Mouse (Mus musculus) cerebellum, adult 18-20 months (tissue): ENCODE results near the gene Ranbp1.
"Not testable (repeated sequence)": the region's sequence is repeated elsewhere in the genome, so short reads cannot be mapped to it uniquely, and the experiment has no call there.

Source experiments
- DNase-seq, 2 experiments: peaks; one replicate each; pipeline ENCODE4 v3.0.0; 2021

Gene Ranbp1

GRCm38 (mm10) chr16:18248433-18249363 is at the start of gene Ranbp1, which contains the start of gene Trmt2a:
Ranbp1 (minus strand) TSS chr16:18248732.
Trmt2a (plus strand) TSS chr16:18248679.
- peak; percentile 98 to 99 for DNase-seq

- not testable (repeated sequence) for DNase-seq
Measured at GRCm38 (mm10) chr16:18289614-18290013, 41.1 kb upstream of the Ranbp1 start.

GRCm38 (mm10) chr16:18289067-18289588 is 40.6 kb upstream of the Ranbp1 start, which contains the start of gene Dgcr8:
Dgcr8 (minus strand) TSS chr16:18289246.
- DNase-seq = peak; percentile 99

- no peak for DNase-seq
Measured at GRCm38 (mm10) chr16:18288581-18289061, 40.1 kb upstream of the Ranbp1 start.

GRCm38 (mm10) chr16:18288166-18288565 is 39.6 kb upstream of the Ranbp1 start:
- peak; percentile 5 to 12 for DNase-seq

- DNase-seq = no peak
Measured at GRCm38 (mm10) chr16:18275166-18275565, 26.6 kb upstream of the Ranbp1 start.

GRCm38 (mm10) chr16:18268182-18268581 is 19.6 kb upstream of the Ranbp1 start:
- no peak for DNase-seq

- DNase-seq = no peak
Measured at GRCm38 (mm10) chr16:18265024-18265423, 16.5 kb upstream of the Ranbp1 start.

GRCm38 (mm10) chr16:18258221-18258620 is 9.7 kb upstream of the Ranbp1 start, which contains the start of gene Gm49776:
Gm49776 (minus strand) TSS chr16:18258321.
- no peak for DNase-seq

- no peak for DNase-seq
Measured at GRCm38 (mm10) chr16:18253866-18254265, 5.3 kb upstream of the Ranbp1 start.

GRCm38 (mm10) chr16:18252736-18253135 is 4.2 kb upstream of the Ranbp1 start:
- no peak for DNase-seq

GRCm38 (mm10) chr16:18250828-18251790 is 2.6 kb upstream of the Ranbp1 start:
- no peak for DNase-seq

- no peak for DNase-seq
Measured at GRCm38 (mm10) chr16:18250231-18250630, 1.7 kb upstream of the Ranbp1 start.

GRCm38 (mm10) chr16:18249364-18249967 is 934 bp upstream of the Ranbp1 start:
- peak; percentile 44 to 57 for DNase-seq

GRCm38 (mm10) chr16:18247521-18248399 is 772 bp downstream of the Ranbp1 start:
- no peak for DNase-seq

- no peak for DNase-seq
Measured at GRCm38 (mm10) chr16:18241581-18241980, 7.0 kb downstream of the Ranbp1 start.

- no peak for DNase-seq
Measured at GRCm38 (mm10) chr16:18236676-18237501, 11.6 kb downstream of the Ranbp1 start.

- peak; percentile 64 to 72 for DNase-seq
Measured at GRCm38 (mm10) chr16:18235389-18236065, 13.0 kb downstream of the Ranbp1 start.

GRCm38 (mm10) chr16:18234671-18235388 is 13.7 kb downstream of the Ranbp1 start, which contains the start of gene Zdhhc8:
Zdhhc8 (minus strand) TSS chr16:18235136.
- DNase-seq = peak; percentile 80 to 85
